Mouse (Mus musculus) C2C12 (cell line): ENCODE measurements around the gene Sidt2.

ENCODE experiments used
- CTCF ChIP-seq: IDR thresholded peaks from one replicate; pipeline ENCODE4 v1.5.1; 2011; ENCODE audit not compliant: control insufficient read depth, insufficient read depth, insufficient read length
- MAX ChIP-seq: IDR thresholded peaks from one replicate; pipeline ENCODE4 v1.6.1; 2011; ENCODE audit warnings: mild to moderate bottlenecking, control low read depth
- USF1 ChIP-seq: IDR thresholded peaks from one replicate; pipeline ENCODE4 v1.6.1; 2011; ENCODE audit warnings: low read depth, mild to moderate bottlenecking, control low read depth, moderate library complexity

- no peak for TF ChIP-seq MAX
- no peak for TF ChIP-seq CTCF
- TF ChIP-seq USF1: no peak
Observed at GRCm38 (mm10) chr9:45958023-45958670, 3.1 kb upstream of the Sidt2 start.
